Mouse (Mus musculus): ENCODE measurements around the gene Sp7. TPM values are rescaled to one million over a fixed set of nuclear protein-coding genes. Genes with fewer than 3 reads are reported as not detected.
A peak's percentile ranks its signal among the peaks of the same experiment; 100 is the strongest.

Sp7 gene
- polyA plus RNA-seq, 2 experiments: 11.7 to 22.5 TPM

DNA sequence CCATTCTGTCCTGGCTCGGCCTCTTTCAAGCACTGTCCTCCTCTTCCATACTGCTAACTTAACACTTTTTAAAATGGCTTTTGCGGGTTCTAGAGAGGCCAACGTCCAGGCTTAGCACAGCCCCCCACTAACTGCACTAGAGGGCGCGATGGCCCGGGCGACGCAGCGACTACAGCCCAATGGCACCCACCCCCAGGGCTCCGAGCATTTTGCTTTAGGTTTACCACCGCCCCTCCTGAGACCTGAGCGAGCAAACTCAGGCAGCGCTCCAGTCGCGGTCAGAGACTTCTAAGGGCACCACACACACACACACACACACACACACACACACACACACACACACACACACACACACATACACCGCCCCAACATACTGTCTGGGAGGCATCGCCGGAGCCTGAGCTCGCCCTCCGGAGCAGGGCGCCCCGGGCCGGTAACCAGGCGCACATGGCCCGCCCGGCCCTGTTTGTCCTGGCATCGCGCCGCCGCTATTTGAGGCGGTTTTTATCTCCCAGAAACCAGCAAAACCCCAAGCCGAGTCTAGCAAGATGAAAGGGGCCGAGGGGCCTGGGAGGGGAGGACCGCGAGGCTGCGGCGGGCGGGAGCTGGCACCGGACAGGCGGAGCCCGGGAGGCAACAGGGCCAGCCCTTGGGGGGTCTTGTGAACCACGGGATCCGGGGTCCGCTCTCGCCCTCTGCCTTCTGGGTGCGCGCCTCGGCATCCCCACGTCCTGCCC lies 11.7 kb downstream of the Sp7 start:
- Histone ChIP-seq H3K4me3 (replicated peaks; ENCODE audit: low read length) (peak overlapping the region; percentile 52), H3K27me3 (ENCODE audit: control insufficient read depth, insufficient read depth, low read length) (no peaks in the 10 kb centered on the region), H3K9me3 (ENCODE audit: control insufficient read depth, low read length) (no peaks in the 10 kb centered on the region), H3K36me3 (ENCODE audit: control insufficient read depth, insufficient read depth, low read length) (no peaks in the 10 kb centered on the region), H3K4me1 (ENCODE audit: control insufficient read depth, insufficient read depth, low read length) (peaks cover 29% of the 10 kb centered on the region), H3K4me2 (replicated peaks; ENCODE audit: low read depth, low read length, severe bottlenecking) (peak overlapping the region; percentile 97), H3K9ac (ENCODE audit: low read depth, low read length, severe bottlenecking) (peak overlapping the region; percentile 81), H3K27ac (replicated peaks; ENCODE audit: low read depth, low read length) (peak overlapping the region; percentile 90)
- no peak for TF ChIP-seq POLR2A (IDR thresholded peaks at IDR 0.05; ENCODE audit: borderline replicate concordance, extremely low read depth, insufficient read depth, insufficient read length)
- peak; percentile 50 for ATAC-seq (ENCODE audit: low FRiP score, low read depth)
- WGBS: under 1% methylated on average over 47 of the region's 49 CpGs
- DNase-seq (ENCODE audit: low spot score): peak; percentile 63

DNA sequence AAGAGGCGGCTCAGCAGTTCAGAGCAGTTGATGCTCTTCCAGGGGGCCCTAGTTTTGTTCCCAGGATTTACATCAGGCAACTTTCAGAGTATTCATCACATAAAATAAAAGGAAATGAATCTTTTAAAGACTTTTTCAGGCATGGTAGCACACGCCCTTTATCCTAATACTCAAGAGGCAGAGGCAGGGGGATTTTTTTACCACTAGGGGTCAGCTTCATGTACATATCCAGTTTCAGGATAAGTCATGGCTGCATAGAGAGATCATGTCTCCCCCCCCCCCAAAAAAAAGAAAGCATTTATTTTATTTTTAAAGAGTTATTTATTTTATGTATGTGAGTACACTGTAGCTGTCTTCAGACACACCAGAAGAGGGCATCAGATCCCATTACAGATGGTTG lies 13.0 kb downstream of the Sp7 start:
- H3K4me3 ChIP-seq (replicated peaks; ENCODE audit: low read length): no peak overlapping the region
- H3K9ac ChIP-seq (ENCODE audit: low read depth, low read length, severe bottlenecking): no peak overlapping the region
- no peaks in the 10 kb centered on the region for H3K9me3 ChIP-seq (ENCODE audit: control insufficient read depth, low read length)
- H3K4me1 ChIP-seq (ENCODE audit: control insufficient read depth, insufficient read depth, low read length): peaks cover 34% of the 10 kb centered on the region
- no peak overlapping the region for H3K4me2 ChIP-seq (replicated peaks; ENCODE audit: low read depth, low read length, severe bottlenecking)
- ATAC-seq (ENCODE audit: low FRiP score, low read depth): no peak
- no peaks in the 10 kb centered on the region for H3K27me3 ChIP-seq (ENCODE audit: control insufficient read depth, insufficient read depth, low read length)
- H3K27ac ChIP-seq (replicated peaks; ENCODE audit: low read depth, low read length): no peak overlapping the region
- WGBS: 78% methylated on average over 2 of the region's 2 CpGs
- no peak for DNase-seq (ENCODE audit: low spot score)
- TF ChIP-seq POLR2A (IDR thresholded peaks at IDR 0.05; ENCODE audit: borderline replicate concordance, extremely low read depth, insufficient read depth, insufficient read length): no peak
- H3K36me3 ChIP-seq (ENCODE audit: control insufficient read depth, insufficient read depth, low read length): no peaks in the 10 kb centered on the region

DNA sequence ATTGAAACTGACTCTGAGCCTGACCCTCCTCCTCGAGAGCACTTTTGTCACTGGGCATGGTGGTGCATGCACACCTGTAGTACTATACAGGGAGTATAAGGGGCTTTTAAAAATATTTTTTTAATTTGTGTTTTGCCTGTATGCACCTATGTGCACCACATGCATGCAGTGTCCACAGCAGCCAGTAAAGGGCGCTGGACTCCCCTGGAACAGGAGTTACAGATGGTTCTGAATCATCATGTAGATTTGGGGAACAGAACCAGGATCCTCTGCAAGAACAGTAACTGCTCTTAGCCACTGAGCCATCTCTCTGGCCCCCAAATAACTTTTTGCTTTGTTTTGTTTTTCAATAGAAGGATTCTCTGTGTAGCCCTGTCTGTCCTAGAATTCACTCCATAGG lies 14.8 kb downstream of the Sp7 start:
- ATAC-seq (ENCODE audit: low FRiP score, low read depth) (no peak), DNase-seq (ENCODE audit: low spot score) (no peak)
- no peak overlapping the region for H3K27ac ChIP-seq (replicated peaks; ENCODE audit: low read depth, low read length)
- WGBS: 42% methylated on average over 2 of the region's 2 CpGs
- peaks cover 20% of the 10 kb centered on the region for H3K4me1 ChIP-seq (ENCODE audit: control insufficient read depth, insufficient read depth, low read length)
- no peaks in the 10 kb centered on the region for H3K9me3 ChIP-seq (ENCODE audit: control insufficient read depth, low read length)
- H3K36me3 ChIP-seq (ENCODE audit: control insufficient read depth, insufficient read depth, low read length): 0 out of 2 replicates have a peak, but pooled peaks cover 4% of the 10 kb centered on the region
- no peak overlapping the region for H3K4me2 ChIP-seq (replicated peaks; ENCODE audit: low read depth, low read length, severe bottlenecking)
- no peaks in the 10 kb centered on the region for H3K27me3 ChIP-seq (ENCODE audit: control insufficient read depth, insufficient read depth, low read length)
- TF ChIP-seq POLR2A (IDR thresholded peaks at IDR 0.05; ENCODE audit: borderline replicate concordance, extremely low read depth, insufficient read depth, insufficient read length): no peak
- H3K9ac ChIP-seq (ENCODE audit: low read depth, low read length, severe bottlenecking): no peak overlapping the region
- H3K4me3 ChIP-seq (replicated peaks; ENCODE audit: low read length): no peak overlapping the region

GRCm38 (mm10) chr15:102350942-102351291 lies 16.1 kb downstream of the Sp7 start:
- Histone ChIP-seq H3K36me3 (ENCODE audit: control insufficient read depth, insufficient read depth, low read length) (peaks cover 12% of the 10 kb centered on the region; the same call in 1 of the 2 replicates), H3K9me3 (ENCODE audit: control insufficient read depth, low read length) (no peaks in the 10 kb centered on the region), H3K4me2 (replicated peaks; ENCODE audit: low read depth, low read length, severe bottlenecking) (peak overlapping the region; percentile 70), H3K27me3 (ENCODE audit: control insufficient read depth, insufficient read depth, low read length) (no peaks in the 10 kb centered on the region), H3K27ac (replicated peaks; ENCODE audit: low read depth, low read length) (peak overlapping the region; percentile 53), H3K4me1 (ENCODE audit: control insufficient read depth, insufficient read depth, low read length) (peaks cover 9% of the 10 kb centered on the region; the same call in 1 of the 2 replicates), H3K9ac (ENCODE audit: low read depth, low read length, severe bottlenecking) (peak overlapping the region; percentile 57), H3K4me3 (replicated peaks; ENCODE audit: low read length) (peak overlapping the region; percentile 56)
- peak; percentile 27; the same call in 1 of the 2 replicates for ATAC-seq (ENCODE audit: low FRiP score, low read depth)
- no peak for DNase-seq (ENCODE audit: low spot score)
- no peak for TF ChIP-seq POLR2A (IDR thresholded peaks at IDR 0.05; ENCODE audit: borderline replicate concordance, extremely low read depth, insufficient read depth, insufficient read length)
- WGBS: 9% methylated on average over 11 of the region's 11 CpGs

DNA sequence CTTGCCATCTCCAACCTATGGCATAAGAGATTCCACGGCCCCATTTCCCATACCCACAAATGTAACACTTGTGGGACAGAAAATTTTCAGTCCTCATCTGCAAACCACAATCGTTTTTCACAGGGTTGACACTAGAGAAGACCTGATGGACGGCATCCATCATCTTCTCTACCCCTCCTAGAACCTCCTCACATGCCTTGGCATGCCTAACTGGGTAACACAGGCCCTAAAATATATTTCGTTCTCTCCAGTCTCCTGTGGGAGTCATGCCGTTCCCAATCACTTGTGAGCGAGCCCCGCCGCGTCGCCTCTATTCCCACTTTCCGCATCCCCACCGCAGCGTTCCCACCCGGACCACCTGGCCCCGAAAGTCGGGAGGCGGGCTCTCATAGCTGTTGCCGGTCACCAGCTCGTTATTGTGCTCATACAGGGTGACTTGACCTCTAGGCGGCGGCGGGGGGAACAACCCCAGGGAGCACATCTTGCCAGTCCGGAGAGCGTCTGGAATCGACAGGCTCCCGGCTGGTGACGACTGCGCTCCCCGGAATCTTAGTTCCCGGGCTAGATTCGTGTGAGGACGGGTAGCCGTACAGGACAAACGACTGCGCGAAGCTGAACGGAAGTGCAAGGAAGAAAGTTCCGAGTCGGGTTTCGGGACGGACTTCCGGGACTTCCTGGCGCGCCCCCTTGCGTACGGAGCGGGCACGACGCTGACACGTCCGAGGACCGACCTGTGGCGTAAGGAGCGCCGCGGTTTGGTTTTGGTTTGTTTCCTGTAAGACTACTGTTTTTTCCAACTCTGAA lies 16.6 kb downstream of the Sp7 start, which contains the start of gene Aaas:
Aaas (minus strand) TSS at position 634 of the 804 bp plus-strand sequence.
- no peaks in the 10 kb centered on the region for H3K27me3 ChIP-seq (ENCODE audit: control insufficient read depth, insufficient read depth, low read length)
- H3K27ac ChIP-seq (replicated peaks; ENCODE audit: low read depth, low read length): peak within 1 kb of the TSS; percentile 53
- H3K4me3 ChIP-seq (replicated peaks; ENCODE audit: low read length): peak within 1 kb of the TSS; percentile 56
- WGBS: under 1% methylated on average over 56 of the region's 56 CpGs
- peak; percentile 73; the same call in 1 of the 2 replicates for TF ChIP-seq POLR2A (IDR thresholded peaks at IDR 0.05; ENCODE audit: borderline replicate concordance, extremely low read depth, insufficient read depth, insufficient read length)
- DNase-seq (ENCODE audit: low spot score) (peak; percentile 94), ATAC-seq (ENCODE audit: low FRiP score, low read depth) (peak; percentile 88)
- peaks cover 17% of the 10 kb centered on the region for H3K36me3 ChIP-seq (ENCODE audit: control insufficient read depth, insufficient read depth, low read length)
- 0 out of 2 replicates have a peak, but pooled peaks cover 5% of the 10 kb centered on the region for H3K4me1 ChIP-seq (ENCODE audit: control insufficient read depth, insufficient read depth, low read length)
- H3K9ac ChIP-seq (ENCODE audit: low read depth, low read length, severe bottlenecking): peak within 1 kb of the TSS; percentile 57
- H3K9me3 ChIP-seq (ENCODE audit: control insufficient read depth, low read length): no peaks in the 10 kb centered on the region
- peak within 1 kb of the TSS; percentile 70 for H3K4me2 ChIP-seq (replicated peaks; ENCODE audit: low read depth, low read length, severe bottlenecking)
